ENCODE assay signal across 10 mouse cellular contexts in genomic region chr9:45905196-45905595, GRCm38 (mm10). TPM values are rescaled to one million over a fixed set of nuclear protein-coding genes. Genes with fewer than 3 reads are reported as not detected.
A peak's percentile ranks its signal among the peaks of the same experiment; 100 is the strongest.
DNase-seq lines count a peak whose midpoint lies in the region; ATAC-seq and TF ChIP-seq lines count a peak whose summit lies in the region.
"Had no signal": no experiment of that assay in that cellular context is flagged by ENCODE, and none has a peak within 500 bp of the region (broad histone marks: within the 10 kb centered on the region; RNA-seq: fewer than 3 reads in every experiment).

No protein-coding gene starts in this region.

- peak overlapping the region; percentile 74 for H3K4me3 ChIP-seq in heart, embryonic 13.5 days
- H3K4me3 ChIP-seq in hindbrain, embryonic 12.5 days, result peak overlapping the region; percentile 98
- H3K4me3 ChIP-seq in liver, postnatal 0 days (ENCODE audit: low read depth, low read length), result peak overlapping the region; percentile 97

- no peaks in the 10 kb centered on the region for H3K9me3 ChIP-seq in heart, embryonic 13.5 days
- H3K9me3 ChIP-seq in hindbrain, embryonic 12.5 days (replicated peaks), result no peaks in the 10 kb centered on the region
- H3K9me3 ChIP-seq in liver, postnatal 0 days (ENCODE audit: low read length), result no peaks in the 10 kb centered on the region

- no peak for ATAC-seq in heart, embryonic 13.5 days (ENCODE audit: extremely low read depth, insufficient number of reproducible peaks, low FRiP score, low TSS enrichment)
- no peak for ATAC-seq in hindbrain, embryonic 12.5 days (ENCODE audit: low FRiP score)
- no peak for ATAC-seq in liver, postnatal 0 days
- ATAC-seq: CD4-positive, CD25-positive, alpha-beta regulatory T cell, adult 4 months; inflammation-experienced regulatory T-cells, adult 6 months had no signal

- no peak for TF ChIP-seq CTCF in liver, postnatal 0 days (IDR thresholded peaks at IDR 0.05; ENCODE audit: low read depth)

- intact Hi-C loops in heart, postnatal 36 days (cut with DNase I), result loop anchor here (5.0 kb wide), 2 partner anchors 287 to 367 kb away; partner anchors contain the start of gene Zpr1

- H3K27ac ChIP-seq in heart, embryonic 13.5 days (replicated peaks), result no peak overlapping the region; the same call in 1 of the 2 replicates
- peak overlapping the region; percentile 97; the same call in 1 of the 2 replicates for H3K27ac ChIP-seq in hindbrain, embryonic 12.5 days
- H3K27ac ChIP-seq in liver, postnatal 0 days (ENCODE audit: low read depth), result peak overlapping the region; percentile 100

- peak overlapping the region; percentile 98 for H3K9ac ChIP-seq in heart, embryonic 13.5 days
- peak overlapping the region; percentile 98 for H3K9ac ChIP-seq in hindbrain, embryonic 12.5 days
- peak overlapping the region; percentile 99; the same call in 1 of the 2 replicates for H3K9ac ChIP-seq in liver, postnatal 0 days (replicated peaks)

- no peak for TF ChIP-seq EP300 in liver, postnatal 0 days (IDR thresholded peaks at IDR 0.05; ENCODE audit: low read depth)

- no peak for DNase-seq in heart, postnatal 36 days
- peak; percentile 83 for DNase-seq in R1 (ENCODE audit: low read depth, low spot score)
- no peak for DNase-seq in liver, postnatal 0 days
- DNase-seq in frontal cortex, postnatal 10 days (ENCODE audit: low spot score in 2 of 2), result no peak
- no peak for DNase-seq in right cerebral cortex, adult 2 months (ENCODE audit: low spot score in 2 of 2)
- DNase-seq in urinary bladder, postnatal 4 days (ENCODE audit: low spot score in 2 of 2), result no peak

- H3K36me3 ChIP-seq in heart, embryonic 13.5 days, result peaks cover 53% of the 10 kb centered on the region
- peaks cover 38% of the 10 kb centered on the region for H3K36me3 ChIP-seq in hindbrain, embryonic 12.5 days
- peaks cover 14% of the 10 kb centered on the region for H3K36me3 ChIP-seq in liver, postnatal 0 days (replicated peaks; ENCODE audit: insufficient read depth, low read length)

- H3K27me3 ChIP-seq in heart, embryonic 13.5 days (replicated peaks), result no peaks in the 10 kb centered on the region
- no peaks in the 10 kb centered on the region for H3K27me3 ChIP-seq in hindbrain, embryonic 12.5 days
- no peaks in the 10 kb centered on the region for H3K27me3 ChIP-seq in liver, postnatal 0 days (ENCODE audit: insufficient read depth, low read length)

- peaks cover 26% of the 10 kb centered on the region for H3K4me1 ChIP-seq in heart, embryonic 13.5 days
- H3K4me1 ChIP-seq in hindbrain, embryonic 12.5 days, result peaks cover 21% of the 10 kb centered on the region
- peaks cover 17% of the 10 kb centered on the region for H3K4me1 ChIP-seq in liver, postnatal 0 days (ENCODE audit: insufficient read depth)

- peak overlapping the region; percentile 78 for H3K4me2 ChIP-seq in heart, embryonic 13.5 days
- H3K4me2 ChIP-seq in hindbrain, embryonic 12.5 days (replicated peaks), result peak overlapping the region; percentile 82
- peak overlapping the region; percentile 76 for H3K4me2 ChIP-seq in liver, postnatal 0 days (ENCODE audit: low read depth, low read length)

- 54% methylated on average over 4 of the region's 4 CpGs for WGBS in heart, embryonic 13.5 days
- 52% methylated on average over 4 of the region's 4 CpGs for WGBS in hindbrain, embryonic 12.5 days
- 72% methylated on average over 4 of the region's 4 CpGs for WGBS in liver, postnatal 0 days (ENCODE audit: insufficient replicate concordance)

RNA-seq across cellular contexts. Expression of gene Pcsk7, which starts 1.1 kb away (rescaled TPM):
- 16.4 TPM in 2 replicates for polyA plus RNA-seq in heart, embryonic 13.5 days (2015; fragmentation: Nextera tagmentation; extraction: Ambion mirVana)
- total RNA-seq in heart, postnatal 36 days (2021), result 10 to 100 TPM; 13.5 to 15.6 TPM
- 27.1 and 30.6 TPM in 2 replicates for polyA plus RNA-seq in hindbrain, embryonic 12.5 days (2016; fragmentation: Nextera tagmentation; extraction: Ambion mirVana)
- 5.8 and 6.8 TPM in 2 replicates for polyA plus RNA-seq in liver, postnatal 0 days (2015; fragmentation: Nextera tagmentation; extraction: Ambion mirVana)

RNA-seq across cellular contexts. Expression of gene Rnf214, which starts 1.5 kb away (rescaled TPM):
- polyA plus RNA-seq in heart, embryonic 13.5 days (2015; fragmentation: Nextera tagmentation; extraction: Ambion mirVana), result 40.0 and 40.7 TPM in 2 replicates
- 10 to 100 TPM; 35.1 to 36.0 TPM for total RNA-seq in heart, postnatal 36 days (2021)
- polyA plus RNA-seq in hindbrain, embryonic 12.5 days (2016; fragmentation: Nextera tagmentation; extraction: Ambion mirVana), result 93.2 and 95.3 TPM in 2 replicates
- 13.0 and 15.9 TPM in 2 replicates for polyA plus RNA-seq in liver, postnatal 0 days (2015; fragmentation: Nextera tagmentation; extraction: Ambion mirVana)

RNA-seq across cellular contexts. Expression of gene Tagln, which starts 30.7 kb away (rescaled TPM):
- polyA plus RNA-seq in heart, embryonic 13.5 days (2015; fragmentation: Nextera tagmentation; extraction: Ambion mirVana), result 151 and 203 TPM in 2 replicates
- total RNA-seq in heart, postnatal 36 days (2021), result 10 to 100 TPM; 71.4 TPM
- polyA plus RNA-seq in hindbrain, embryonic 12.5 days (2016; fragmentation: Nextera tagmentation; extraction: Ambion mirVana), result 19.2 and 23.0 TPM in 2 replicates
- 3.6 and 5.2 TPM in 2 replicates for polyA plus RNA-seq in liver, postnatal 0 days (2015; fragmentation: Nextera tagmentation; extraction: Ambion mirVana)

RNA-seq across cellular contexts. Expression of gene Sidt2, which starts 49.9 kb away (rescaled TPM):
- polyA plus RNA-seq in heart, embryonic 13.5 days (2015; fragmentation: Nextera tagmentation; extraction: Ambion mirVana), result 35.5 and 36.3 TPM in 2 replicates
- 10 to 100 TPM; 79.7 to 89.1 TPM for total RNA-seq in heart, postnatal 36 days (2021)
- polyA plus RNA-seq in hindbrain, embryonic 12.5 days (2016; fragmentation: Nextera tagmentation; extraction: Ambion mirVana), result 43.2 and 46.4 TPM in 2 replicates
- polyA plus RNA-seq in liver, postnatal 0 days (2015; fragmentation: Nextera tagmentation; extraction: Ambion mirVana), result 23.5 and 23.6 TPM in 2 replicates
